25 mouse cellular contexts compared by ENCODE assay signal in the genomic region with DNA sequence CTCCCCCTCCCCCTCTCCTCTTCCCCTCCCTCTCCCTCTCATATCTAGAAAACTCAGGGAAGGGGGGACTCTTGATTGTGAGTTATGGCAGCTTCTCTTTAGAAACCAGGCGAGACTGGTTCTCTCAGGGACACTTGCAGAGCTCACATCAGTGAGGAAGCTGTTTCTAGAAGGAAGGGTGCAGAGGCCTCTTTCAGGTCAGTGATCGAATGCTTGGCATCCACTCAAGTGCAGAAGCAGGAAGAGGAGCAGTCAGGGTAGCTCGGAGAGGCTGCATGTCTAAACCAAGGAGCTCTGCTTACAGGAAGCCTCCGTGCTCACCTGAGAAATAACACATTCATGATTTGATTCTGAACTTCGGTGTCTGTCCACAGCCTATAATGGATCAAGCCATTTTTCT.
DNase-seq lines count a peak whose midpoint lies in the region; ATAC-seq lines count a peak whose summit lies in the region.
"Had no signal": no experiment of that assay in that cellular context is flagged by ENCODE, and none has a peak within 500 bp of the region (broad histone marks: within the 10 kb centered on the region; RNA-seq: fewer than 3 reads in every experiment).

No protein-coding gene starts in this region.

- peak; percentile 69 for ATAC-seq in granulocyte monocyte progenitor cell, adult 5-6 weeks (replicated peaks; ENCODE audit: poor library complexity, severe bottlenecking)
- ATAC-seq in frontal cortex, adult (ENCODE audit: low TSS enrichment), result no peak
- ATAC-seq: activated CD4-positive, CD25-positive, alpha-beta regulatory T cell, adult 4 months; forebrain, embryonic 15.5 days; hindbrain, postnatal 0 days; inflammation-experienced regulatory T-cells, adult 6 months had no signal

- H3K36me3 ChIP-seq in splenic B cell, adult 2 months (ENCODE audit: control insufficient read depth, insufficient read depth, low read length, poor library complexity, severe bottlenecking), result no peaks in the 10 kb centered on the region
- H3K36me3 ChIP-seq: embryonic facial prominence, embryonic 10.5 days; embryonic facial prominence, embryonic 13.5 days; forebrain, embryonic 12.5 days; forebrain, embryonic 15.5 days; heart, embryonic 13.5 days had no signal

- DNase-seq in spleen, postnatal 36 days (ENCODE audit: low spot score in 2 of 2), result peak; percentile 48 to 51
- DNase-seq in spleen, postnatal 10 days (ENCODE audit: low spot score in 2 of 2), result no peak
- DNase-seq in splenic B cell, adult 2 months (ENCODE audit: low read depth, low spot score), result peak; percentile 47
- no peak for DNase-seq in layer of hippocampus, adult 9-11 months
- DNase-seq: adrenal gland, adult 8-10 months; adrenal gland, postnatal 25 days; cerebellum, adult 11-12 months; cerebellum, adult 8-10 months; cerebellum, postnatal 14 days; embryo, embryonic 11 days; gastrocnemius, postnatal 10 days; gastrocnemius, postnatal 36 days; heart, adult 18-20 months; heart, postnatal 14 days; heart, postnatal 4 days had no signal

- no peaks in the 10 kb centered on the region for H3K27me3 ChIP-seq in splenic B cell, adult 2 months (ENCODE audit: control insufficient read depth, insufficient read depth, low read length, poor library complexity, severe bottlenecking)
- H3K27me3 ChIP-seq: embryonic facial prominence, embryonic 13.5 days; forebrain, embryonic 12.5 days; forebrain, embryonic 15.5 days; heart, embryonic 13.5 days had no signal

Comparison
In these comparisons a context has a peak if more than half of its experiments do, and no peak if none do; other contexts are left out.
1. DNase-seq: peak in spleen, postnatal 36 days (2 of 2) and splenic B cell, adult 2 months (single experiment); none in spleen, postnatal 10 days (0 of 2) and layer of hippocampus, adult 9-11 months (single experiment).